Mouse (Mus musculus) spleen, adult 2 months (tissue): ENCODE measurements at regions not wholly inside any gene's neighbourhood (a gene's known extent, or its start where the extent isn't known, plus 50 kb on each side); places are given as distances from the start of the nearest gene placed in this dataset.

Experiments used
- DNase-seq, 2 experiments: peaks; one replicate each; pipeline versions ENCODE4 v3.0.0 to v3.0.0-alpha.2; 2012 to 2021; ENCODE audit warnings: low spot score in 2 of 2, low read depth in 1 of 2
- H3K27ac ChIP-seq: fragments of 200-500 bp; 2 replicates; pipeline ENCODE4 v1.5.1; 2012; ENCODE audit warnings: low read length, inconsistent platforms; ENCODE audit not compliant: insufficient read depth
- H3K27me3 ChIP-seq: fragments of 200-500 bp; 2 replicates; pipeline ENCODE4 v1.6.1; 2012; ENCODE audit warnings: mild to moderate bottlenecking, moderate library complexity, low read length, inconsistent platforms; ENCODE audit not compliant: control insufficient read depth, insufficient read depth
- H3K36me3 ChIP-seq: fragments of 200-500 bp; 2 replicates; pipeline ENCODE4 v1.6.1; 2012; ENCODE audit warnings: mild to moderate bottlenecking, low read length, inconsistent platforms; ENCODE audit not compliant: control insufficient read depth, insufficient read depth
- H3K4me1 ChIP-seq: fragments of 200-500 bp; 2 replicates; pipeline ENCODE4 v1.6.1; 2011; ENCODE audit warnings: inconsistent platforms; ENCODE audit not compliant: control insufficient read depth, insufficient read depth, insufficient read length
- H3K4me3 ChIP-seq: fragments of 200-500 bp; 2 replicates; pipeline ENCODE4 v1.5.1; 2011; ENCODE audit warnings: mild to moderate bottlenecking, inconsistent platforms; ENCODE audit not compliant: insufficient read depth, insufficient read length; ENCODE audit errors: extremely low read depth
- CTCF ChIP-seq: fragments of 200-500 bp; IDR thresholded peaks from 2 replicates; pipeline ENCODE4 v1.5.1; 2011; ENCODE audit warnings: mild to moderate bottlenecking, inconsistent platforms; ENCODE audit not compliant: insufficient read depth, insufficient read length, insufficient replicate concordance; ENCODE audit errors: extremely low read depth
- POLR2A ChIP-seq: fragments of 200-500 bp; IDR thresholded peaks from 2 replicates; pipeline ENCODE4 v1.6.1; 2011; ENCODE audit warnings: low read depth, low read length, inconsistent platforms
- WGBS: fragments of 180-500 bp; shearing (Covaris S2); methylation state at CpG from one replicate; pipeline ENCODE4 v1.1.7; 2018; 5-methylcytosine and 5-hydroxymethylcytosine counted together

- Histone ChIP-seq H3K27me3 (no peaks in the 10 kb centered on the region), H3K4me3 (no peak overlapping the region), H3K27ac (no peak overlapping the region), H3K36me3 (no peaks in the 10 kb centered on the region), H3K4me1 (no peaks in the 10 kb centered on the region)
- no peak for DNase-seq
- WGBS, result 89% methylated on average over 11 of the region's 11 CpGs
- TF ChIP-seq POLR2A, result no peak
- no peak for TF ChIP-seq CTCF
These were observed 116.0 kb upstream of the Gmds start for GRCm38 (mm10) chr13:32454419-32455146.

- Histone ChIP-seq H3K36me3 (no peaks in the 10 kb centered on the region), H3K4me3 (no peak overlapping the region), H3K27ac (no peak overlapping the region), H3K4me1 (no peaks in the 10 kb centered on the region), H3K27me3 (no peaks in the 10 kb centered on the region)
- no peak for DNase-seq
- 81% methylated on average over 8 of the region's 8 CpGs for WGBS
- TF ChIP-seq CTCF (no peak), POLR2A (no peak)
These were observed 111.3 kb upstream of the Gmds start for GRCm38 (mm10) chr13:32449710-32450417.

DNA sequence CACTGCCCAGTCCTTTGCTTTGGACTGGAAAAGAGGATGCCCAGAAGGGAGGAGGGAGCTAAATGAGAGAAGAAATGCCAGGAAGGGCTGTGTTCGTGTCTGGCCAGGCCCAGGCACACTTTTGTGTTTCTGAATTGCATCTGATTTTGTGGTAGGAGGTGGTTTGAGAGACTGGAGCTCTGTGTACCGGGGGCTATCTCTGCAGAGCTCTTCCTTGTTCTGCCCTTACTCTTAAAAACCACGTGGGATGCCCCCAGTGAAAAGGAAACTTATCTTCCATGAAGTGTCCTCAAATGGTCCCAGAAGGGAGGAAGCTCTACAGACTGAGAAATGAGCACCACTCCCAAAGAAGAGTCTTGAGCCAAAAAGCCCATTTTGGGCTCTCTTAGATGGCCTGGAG, 106.0 kb upstream of the Gmds start:
- no peaks in the 10 kb centered on the region for H3K27me3 ChIP-seq
- H3K4me1 ChIP-seq, result no peaks in the 10 kb centered on the region
- no peaks in the 10 kb centered on the region for H3K36me3 ChIP-seq
- DNase-seq, result no peak
- 58% methylated on average over 3 of the region's 3 CpGs for WGBS
- no peak overlapping the region for H3K27ac ChIP-seq
- no peak overlapping the region for H3K4me3 ChIP-seq
- TF ChIP-seq CTCF, result no peak
- TF ChIP-seq POLR2A, result no peak

DNA sequence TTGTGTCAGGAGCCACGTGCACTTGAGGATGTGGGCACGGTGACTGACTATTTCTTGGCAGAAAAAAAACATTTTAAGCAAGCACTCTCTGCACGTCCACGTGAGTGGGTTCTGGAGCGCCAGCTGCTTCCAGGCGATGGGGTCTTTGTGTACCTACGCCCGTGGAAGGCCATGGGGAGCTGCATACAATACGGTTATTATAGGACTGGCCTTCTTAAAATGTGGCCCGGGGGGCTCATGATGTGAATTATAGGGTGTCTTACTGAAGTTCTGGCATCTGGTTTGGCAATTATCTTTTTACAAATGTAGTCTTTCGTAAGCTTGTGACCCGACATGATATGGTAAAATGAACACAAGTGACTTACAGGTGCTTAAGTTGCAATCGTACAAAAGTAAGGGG, 103.5 kb upstream of the Gmds start:
- DNase-seq, result no peak
- 89% methylated on average over 13 of the region's 13 CpGs for WGBS
- TF ChIP-seq POLR2A (no peak), CTCF (no peak)
- no peaks in the 10 kb centered on the region for H3K36me3 ChIP-seq
- H3K27ac ChIP-seq, result no peak overlapping the region
- no peaks in the 10 kb centered on the region for H3K4me1 ChIP-seq
- no peaks in the 10 kb centered on the region for H3K27me3 ChIP-seq
- no peak overlapping the region for H3K4me3 ChIP-seq

DNA sequence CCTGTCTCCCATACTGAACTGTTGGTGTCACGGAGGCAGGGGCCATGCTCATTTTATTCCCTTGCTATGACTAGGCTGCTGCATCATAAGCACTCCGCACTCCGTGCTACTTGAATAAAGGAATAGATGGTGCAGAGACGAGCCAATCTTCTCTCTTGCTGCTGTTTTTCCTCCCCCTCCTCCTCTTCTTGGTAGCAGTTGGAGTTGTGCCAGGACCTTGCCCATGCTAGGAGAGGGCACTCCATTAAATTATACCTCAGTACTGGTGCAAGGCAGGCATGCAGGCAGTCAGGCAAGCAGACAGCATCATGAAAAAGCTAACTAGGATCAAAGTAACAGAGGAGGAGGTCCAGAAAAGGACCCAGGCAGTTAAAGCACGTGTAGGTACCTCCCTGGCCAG, 96.6 kb upstream of the Gmds start:
- H3K4me1 ChIP-seq, result no peaks in the 10 kb centered on the region
- WGBS, result 82% methylated on average over 5 of the region's 5 CpGs

GRCm38 (mm10) chr13:32428482-32428881, 89.9 kb upstream of the Gmds start:
- 76% methylated on average over 3 of the region's 3 CpGs for WGBS
- H3K27ac ChIP-seq, result no peak overlapping the region
- TF ChIP-seq CTCF (no peak), POLR2A (no peak)
- H3K4me1 ChIP-seq, result no peaks in the 10 kb centered on the region
- DNase-seq, result no peak
- H3K36me3 ChIP-seq, result no peaks in the 10 kb centered on the region
- H3K4me3 ChIP-seq, result no peak overlapping the region
- no peaks in the 10 kb centered on the region for H3K27me3 ChIP-seq

More for the DNA sequence above, 96.6 kb upstream of the Gmds start:
- no peak for DNase-seq
- Histone ChIP-seq H3K27me3 (no peaks in the 10 kb centered on the region), H3K27ac (no peak overlapping the region), H3K4me3 (no peak overlapping the region), H3K36me3 (no peaks in the 10 kb centered on the region)
- TF ChIP-seq CTCF, result no peak
- no peak for TF ChIP-seq POLR2A

- Histone ChIP-seq H3K27me3 (no peaks in the 10 kb centered on the region), H3K4me3 (no peak overlapping the region), H3K36me3 (no peaks in the 10 kb centered on the region), H3K27ac (no peak overlapping the region), H3K4me1 (no peaks in the 10 kb centered on the region)
- WGBS, result 86% methylated on average over 13 of the region's 13 CpGs
- no peak for TF ChIP-seq POLR2A
- no peak for TF ChIP-seq CTCF
- no peak for DNase-seq
These were observed 88.4 kb upstream of the Gmds start for GRCm38 (mm10) chr13:32426906-32427305.
